Mouse (Mus musculus) liver, embryonic 16.5 days (tissue): ENCODE data around the gene Arhgap8. TPM values are rescaled to one million over a fixed set of nuclear protein-coding genes. Genes with fewer than 3 reads are reported as not detected.

Source experiments
- ATAC-seq: fragments of 200-750 bp; cut with Nextera tagmentation; 2 replicates; pipeline ENCODE4 v1.8.0; 2017; ENCODE audit warnings: low read depth, mild to moderate bottlenecking, moderate number of reproducible peaks, moderate library complexity
- H3K27ac ChIP-seq: fragments of 300-500 bp; sonication (generic); 2 replicates; pipeline ENCODE4 v1.5.1; 2014; ENCODE audit warnings: mild to moderate bottlenecking, low read length
- H3K27me3 ChIP-seq: fragments of 300-500 bp; sonication (generic); 2 replicates; pipeline ENCODE4 v1.6.1; 2014; ENCODE audit warnings: low read depth, low read length, mixed read lengths; ENCODE audit not compliant: control insufficient read depth, insufficient read depth
- H3K36me3 ChIP-seq: fragments of 300-500 bp; sonication (generic); 2 replicates; pipeline ENCODE4 v1.6.1; 2014; ENCODE audit warnings: mild to moderate bottlenecking; ENCODE audit not compliant: control insufficient read depth, insufficient read depth
- H3K4me1 ChIP-seq: fragments of 300-500 bp; sonication (generic); 2 replicates; pipeline ENCODE4 v1.6.1; 2014; ENCODE audit warnings: low read depth, low read length, mixed read lengths; ENCODE audit not compliant: control insufficient read depth
- H3K4me2 ChIP-seq: fragments of 300-500 bp; sonication (generic); 2 replicates; pipeline ENCODE4 v1.6.1; 2014; ENCODE audit warnings: low read depth, low read length, mixed read lengths
- H3K4me3 ChIP-seq: fragments of 300-500 bp; sonication (generic); 2 replicates; pipeline ENCODE4 v1.5.1; 2014; ENCODE audit warnings: low read depth, mild to moderate bottlenecking, low read length
- H3K9ac ChIP-seq: fragments of 300-500 bp; sonication (generic); 2 replicates; pipeline ENCODE4 v1.6.1; 2014; ENCODE audit warnings: low read depth, low read length
- H3K9me3 ChIP-seq: fragments of 300-500 bp; sonication (generic); replicated peaks from 2 replicates; pipeline ENCODE4 v1.6.1; 2016; ENCODE audit warnings: low read length; ENCODE audit not compliant: control insufficient read depth
- WGBS: fragments of 180-500 bp; shearing (Covaris S2); extraction: QIAGEN DNeasy Blood & Tissue Kit; methylation state at CpG from one replicate; pipeline ENCODE4 v1.1.7; 2014; ENCODE audit not compliant: insufficient replicate concordance; 5-methylcytosine and 5-hydroxymethylcytosine counted together
- polyA plus RNA-seq: library from polyadenylated mRNA; unstranded; fragments of >200 nt; fragmentation: Nextera tagmentation; extraction: Ambion mirVana; gene quantifications from 2 replicates; pipeline ENCODE4 v1.2.1, GENCODE M21; 2015

Gene Arhgap8
- polyA plus RNA-seq, 1 experiment from 2014 or later, result 0.63 TPM

GRCm38 (mm10) chr15:84679794-84680193 lies 40.1 kb upstream of the Arhgap8 start:
- Histone ChIP-seq H3K4me1 (peaks cover 4% of the 10 kb centered on the region; the same call in 1 of the 2 replicates), H3K36me3 (no peaks in the 10 kb centered on the region)
- 51% methylated on average over 3 of the region's 3 CpGs for WGBS

GRCm38 (mm10) chr15:84680545-84681454 lies 39.1 kb upstream of the Arhgap8 start:
- Histone ChIP-seq H3K9me3 (no peaks in the 10 kb centered on the region), H3K4me3 (peak overlapping the region; percentile 65), H3K36me3 (no peaks in the 10 kb centered on the region), H3K9ac (peak overlapping the region; percentile 55), H3K27me3 (peaks cover 3% of the 10 kb centered on the region; the same call in 1 of the 2 replicates), H3K4me2 (peak overlapping the region; percentile 59), H3K4me1 (peaks cover 4% of the 10 kb centered on the region; the same call in 1 of the 2 replicates), H3K27ac (no peak overlapping the region)
- under 1% methylated on average over 68 of the region's 77 CpGs for WGBS
- ATAC-seq, result peak; percentile 67

More at GRCm38 (mm10) chr15:84679794-84680193, 40.1 kb upstream of the Arhgap8 start:
- no peak for ATAC-seq
- Histone ChIP-seq H3K9me3 (no peaks in the 10 kb centered on the region), H3K27me3 (peaks cover 3% of the 10 kb centered on the region; the same call in 1 of the 2 replicates), H3K4me3 (no peak overlapping the region), H3K27ac (no peak overlapping the region), H3K4me2 (no peak overlapping the region), H3K9ac (no peak overlapping the region)

GRCm38 (mm10) chr15:84681455-84682193 lies 38.2 kb upstream of the Arhgap8 start:
- Histone ChIP-seq H3K9ac (peak overlapping the region; percentile 55), H3K27ac (no peak overlapping the region), H3K27me3 (peaks cover 3% of the 10 kb centered on the region; the same call in 1 of the 2 replicates), H3K9me3 (no peaks in the 10 kb centered on the region), H3K4me1 (peaks cover 4% of the 10 kb centered on the region; the same call in 1 of the 2 replicates), H3K4me3 (peak overlapping the region; percentile 65), H3K4me2 (peak overlapping the region; percentile 59), H3K36me3 (no peaks in the 10 kb centered on the region)
- peak; percentile 22; the same call in 1 of the 2 replicates for ATAC-seq
- 3% methylated on average over 31 of the region's 31 CpGs for WGBS

- H3K4me2 ChIP-seq, result peak overlapping the region; percentile 59
- H3K27ac ChIP-seq, result no peak overlapping the region
- H3K9me3 ChIP-seq, result no peaks in the 10 kb centered on the region
- no peak overlapping the region for H3K9ac ChIP-seq
- no peak for ATAC-seq
- WGBS, result 45% methylated on average over 3 of the region's 3 CpGs
- H3K4me1 ChIP-seq, result peaks cover 4% of the 10 kb centered on the region; the same call in 1 of the 2 replicates
- H3K27me3 ChIP-seq, result peaks cover 3% of the 10 kb centered on the region; the same call in 1 of the 2 replicates
- H3K36me3 ChIP-seq, result no peaks in the 10 kb centered on the region
- peak overlapping the region; percentile 65; the same call in 1 of the 2 replicates for H3K4me3 ChIP-seq
These were observed 37.6 kb upstream of the Arhgap8 start for GRCm38 (mm10) chr15:84682206-84682605.

GRCm38 (mm10) chr15:84682821-84683220 lies 37.0 kb upstream of the Arhgap8 start:
- no peak for ATAC-seq
- H3K9me3 ChIP-seq, result no peaks in the 10 kb centered on the region
- no peak overlapping the region for H3K4me3 ChIP-seq
- no peaks in the 10 kb centered on the region for H3K36me3 ChIP-seq
- H3K27me3 ChIP-seq, result peaks cover 3% of the 10 kb centered on the region; the same call in 1 of the 2 replicates
- peaks cover 4% of the 10 kb centered on the region; the same call in 1 of the 2 replicates for H3K4me1 ChIP-seq
- H3K27ac ChIP-seq, result no peak overlapping the region
- H3K4me2 ChIP-seq, result no peak overlapping the region
- H3K9ac ChIP-seq, result no peak overlapping the region
- WGBS, result 55% methylated on average over 5 of the region's 5 CpGs

DNA sequence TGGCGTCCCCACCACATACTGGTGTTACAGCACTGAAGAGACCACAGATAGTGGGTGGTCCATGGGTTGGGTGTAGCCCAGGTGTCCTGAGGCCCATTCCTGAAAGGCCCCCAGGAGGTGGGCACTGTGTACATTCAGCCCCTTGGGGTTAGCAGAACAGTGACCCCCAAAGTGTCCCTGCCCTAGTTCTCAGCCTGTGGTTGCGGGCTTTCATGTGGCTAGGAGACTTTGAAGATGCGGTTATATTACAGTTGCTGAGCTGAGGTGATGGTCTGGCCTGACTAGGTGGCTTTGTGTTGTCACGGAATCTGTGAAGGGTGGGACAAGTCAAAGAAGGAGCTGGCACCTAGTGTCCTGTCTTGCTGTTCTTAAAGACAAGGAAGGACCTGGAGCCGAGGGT lies 35.3 kb upstream of the Arhgap8 start:
- H3K36me3 ChIP-seq, result no peaks in the 10 kb centered on the region
- peaks cover 4% of the 10 kb centered on the region for H3K4me1 ChIP-seq
- no peaks in the 10 kb centered on the region for H3K9me3 ChIP-seq
- H3K4me2 ChIP-seq, result no peak overlapping the region
- ATAC-seq, result no peak
- 51% methylated on average over 5 of the region's 5 CpGs for WGBS
- H3K4me3 ChIP-seq, result no peak overlapping the region
- H3K27me3 ChIP-seq, result peaks cover 3% of the 10 kb centered on the region; the same call in 1 of the 2 replicates
- no peak overlapping the region for H3K27ac ChIP-seq
- H3K9ac ChIP-seq, result no peak overlapping the region

- Histone ChIP-seq H3K9ac (no peak overlapping the region), H3K27ac (no peak overlapping the region), H3K4me3 (no peak overlapping the region), H3K4me2 (no peak overlapping the region), H3K4me1 (peaks cover 3% of the 10 kb centered on the region), H3K36me3 (no peaks in the 10 kb centered on the region), H3K9me3 (no peaks in the 10 kb centered on the region), H3K27me3 (peaks cover 3% of the 10 kb centered on the region; the same call in 1 of the 2 replicates)
- ATAC-seq, result no peak
- 21% methylated on average over 3 of the region's 3 CpGs for WGBS
These were observed 34.4 kb upstream of the Arhgap8 start for GRCm38 (mm10) chr15:84685417-84685816.

DNA sequence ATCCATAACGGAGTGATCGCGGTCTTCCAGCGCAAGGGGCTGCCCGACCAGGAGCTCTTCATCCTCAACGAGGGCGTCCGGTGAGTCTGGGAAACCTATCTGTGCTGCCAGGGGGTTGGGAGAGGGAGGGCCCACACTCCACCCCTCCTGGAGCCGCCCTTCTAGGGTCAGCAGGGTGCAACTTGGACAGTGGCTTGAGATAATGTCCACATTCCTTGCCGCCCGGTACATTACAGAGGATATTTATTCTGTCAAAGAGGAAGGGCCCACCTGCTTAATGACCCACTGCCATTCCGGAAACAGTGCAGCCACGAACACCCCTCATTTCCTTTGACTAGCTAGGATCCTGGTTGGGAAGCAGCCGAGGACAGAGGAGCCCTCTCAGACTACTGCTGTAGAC lies 31.9 kb upstream of the Arhgap8 start:
- Histone ChIP-seq H3K27ac (no peak overlapping the region), H3K36me3 (no peaks in the 10 kb centered on the region), H3K4me1 (no peaks in the 10 kb centered on the region; the same call in 1 of the 2 replicates), H3K4me2 (no peak overlapping the region), H3K9ac (no peak overlapping the region), H3K9me3 (no peaks in the 10 kb centered on the region), H3K4me3 (no peak overlapping the region), H3K27me3 (no peaks in the 10 kb centered on the region)
- ATAC-seq, result no peak
- 69% methylated on average over 14 of the region's 14 CpGs for WGBS
